Mouse (Mus musculus) myocyte (in vitro differentiated cells): ENCODE data around the gene Tcp1.

Experiments used
- POLR2A ChIP-seq: IDR thresholded peaks from one replicate; pipeline ENCODE4 v1.6.1; 2011; ENCODE audit warnings: low read depth, mild to moderate bottlenecking, control low read depth, moderate library complexity; ENCODE audit not compliant: insufficient read length
- POLR2AphosphoS2 ChIP-seq: IDR thresholded peaks from one replicate; pipeline ENCODE4 v1.6.1; 2011; ENCODE audit warnings: low read depth, control low read depth; ENCODE audit not compliant: insufficient read length
- TCF12 ChIP-seq: IDR thresholded peaks from one replicate; pipeline ENCODE4 v1.6.1; 2011; ENCODE audit warnings: mild to moderate bottlenecking, control low read depth; ENCODE audit not compliant: poor library complexity, insufficient read depth, severe bottlenecking

DNA sequence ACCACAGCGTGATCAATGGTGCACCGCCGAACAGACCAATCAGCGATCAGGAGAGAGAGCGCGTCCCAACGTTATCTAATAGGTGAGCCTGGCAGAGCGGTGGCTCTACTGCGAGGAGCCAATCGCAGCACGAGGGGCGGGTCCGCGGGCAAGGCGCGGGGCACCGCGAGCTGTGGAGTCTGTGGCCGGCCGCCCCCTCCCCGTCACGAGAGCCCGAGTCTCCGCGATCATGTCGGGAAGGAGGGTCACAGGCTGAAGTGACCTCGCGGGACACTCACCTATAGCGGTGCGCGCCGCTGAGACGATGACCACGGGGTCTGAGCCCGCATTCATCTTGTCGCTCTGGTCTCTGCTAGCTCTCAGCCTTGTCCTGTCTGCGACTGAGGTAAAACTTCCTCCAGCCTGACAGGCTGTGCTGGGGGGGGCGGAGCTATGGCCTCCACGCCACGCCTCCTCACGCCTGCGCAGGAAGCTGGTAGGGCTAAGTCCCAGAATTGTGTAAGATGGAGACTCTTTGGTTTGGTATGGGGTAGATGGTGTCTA is 44.9 kb downstream of the Tcp1 start, which contains the start of gene Acat2:
- TF ChIP-seq POLR2A: peak; percentile 92
- no peak for TF ChIP-seq TCF12
- TF ChIP-seq POLR2AphosphoS2: peak; percentile 98
